Mouse (Mus musculus) gastrocnemius, postnatal 36 days (tissue): Measurements from ENCODE around the gene Grin3a. TPM values are rescaled to one million over a fixed set of nuclear protein-coding genes. Genes with fewer than 3 reads are reported as not detected.

Experiments used
- total RNA-seq, 2 experiments: library from RNA; stranded (reverse); gene quantifications; 2 replicates each; pipeline ENCODE4 v1.2.3; 2021

Grin3a gene
- total RNA-seq, 2 experiments from 2014 or later = 0.10 to 0.13 TPM

Other genes starting within 250 kb of the Grin3a start
- 10 to 100 TPM; 29.6 to 30.5 TPM for gene Tmem246, start 247.9 kb downstream of the Grin3a start, total RNA-seq
- 10 to 100 TPM; 23.3 to 27.7 TPM for gene Rnf20, start 213.7 kb downstream of the Grin3a start, total RNA-seq
- gene Ppp3r2, start 163.7 kb downstream of the Grin3a start, total RNA-seq = not detected